Mouse (Mus musculus): ENCODE data around the gene Fam124a. TPM values are rescaled to one million over a fixed set of nuclear protein-coding genes. Genes with fewer than 3 reads are reported as not detected.

Fam124a gene
- polyA plus RNA-seq, 1 experiment from 2014 or later, result 1.5 TPM

- ATAC-seq (replicated peaks; ENCODE audit: insufficient number of reproducible peaks, low FRiP score, low TSS enrichment, low read depth), result no peak
- DNase-seq (ENCODE audit: low spot score), result no peak
- H3K36me3 ChIP-seq (replicated peaks; ENCODE audit: control insufficient read depth, insufficient read depth, low read depth, low read length), result no peaks in the 10 kb centered on the region
- H3K4me3 ChIP-seq (ENCODE audit: low read depth, low read length), result no peak overlapping the region
- no peaks in the 10 kb centered on the region for H3K27me3 ChIP-seq (ENCODE audit: control insufficient read depth, insufficient read depth, low read length)
- WGBS, result 78% methylated on average over 3 of the region's 3 CpGs
- H3K9me3 ChIP-seq (replicated peaks; ENCODE audit: control insufficient read depth, low read length), result no peaks in the 10 kb centered on the region
- no peak overlapping the region for H3K4me2 ChIP-seq (ENCODE audit: low read depth, low read length)
- H3K4me1 ChIP-seq (ENCODE audit: control insufficient read depth, insufficient read depth, low read length), result peaks cover 2% of the 10 kb centered on the region; the same call in 1 of the 2 replicates
- H3K27ac ChIP-seq (replicated peaks; ENCODE audit: low read depth, low read length), result no peak overlapping the region
- H3K9ac ChIP-seq (replicated peaks; ENCODE audit: low read length), result no peak overlapping the region
These were observed 25.4 kb downstream of the Fam124a start for GRCm38 (mm10) chr14:62580945-62581344.

GRCm38 (mm10) chr14:62581768-62582167 lies 26.2 kb downstream of the Fam124a start:
- no peak overlapping the region for H3K4me2 ChIP-seq (ENCODE audit: low read depth, low read length)
- no peaks in the 10 kb centered on the region for H3K9me3 ChIP-seq (replicated peaks; ENCODE audit: control insufficient read depth, low read length)
- 43% methylated on average over 9 of the region's 9 CpGs for WGBS
- H3K27ac ChIP-seq (replicated peaks; ENCODE audit: low read depth, low read length), result no peak overlapping the region
- peaks cover 2% of the 10 kb centered on the region; the same call in 1 of the 2 replicates for H3K4me1 ChIP-seq (ENCODE audit: control insufficient read depth, insufficient read depth, low read length)
- H3K27me3 ChIP-seq (ENCODE audit: control insufficient read depth, insufficient read depth, low read length), result no peaks in the 10 kb centered on the region
- DNase-seq (ENCODE audit: low spot score) (peak; percentile 30), ATAC-seq (replicated peaks; ENCODE audit: insufficient number of reproducible peaks, low FRiP score, low TSS enrichment, low read depth) (no peak)
- no peak overlapping the region for H3K9ac ChIP-seq (replicated peaks; ENCODE audit: low read length)
- no peaks in the 10 kb centered on the region for H3K36me3 ChIP-seq (replicated peaks; ENCODE audit: control insufficient read depth, insufficient read depth, low read depth, low read length)
- no peak overlapping the region for H3K4me3 ChIP-seq (ENCODE audit: low read depth, low read length)

- H3K4me3 ChIP-seq (ENCODE audit: low read depth, low read length), result no peak overlapping the region
- H3K36me3 ChIP-seq (replicated peaks; ENCODE audit: control insufficient read depth, insufficient read depth, low read depth, low read length), result no peaks in the 10 kb centered on the region
- peaks cover 2% of the 10 kb centered on the region; the same call in 1 of the 2 replicates for H3K4me1 ChIP-seq (ENCODE audit: control insufficient read depth, insufficient read depth, low read length)
- no peak overlapping the region for H3K9ac ChIP-seq (replicated peaks; ENCODE audit: low read length)
- ATAC-seq (replicated peaks; ENCODE audit: insufficient number of reproducible peaks, low FRiP score, low TSS enrichment, low read depth) (no peak), DNase-seq (ENCODE audit: low spot score) (no peak)
- no peaks in the 10 kb centered on the region for H3K9me3 ChIP-seq (replicated peaks; ENCODE audit: control insufficient read depth, low read length)
- no peaks in the 10 kb centered on the region; the same call in 1 of the 2 replicates for H3K27me3 ChIP-seq (ENCODE audit: control insufficient read depth, insufficient read depth, low read length)
- H3K27ac ChIP-seq (replicated peaks; ENCODE audit: low read depth, low read length), result no peak overlapping the region
- no peak overlapping the region for H3K4me2 ChIP-seq (ENCODE audit: low read depth, low read length)
These were observed 29.1 kb downstream of the Fam124a start for GRCm38 (mm10) chr14:62584637-62585036.

GRCm38 (mm10) chr14:62585338-62585737 lies 29.8 kb downstream of the Fam124a start:
- WGBS, result 25% methylated on average over 3 of the region's 3 CpGs
- H3K4me1 ChIP-seq (ENCODE audit: control insufficient read depth, insufficient read depth, low read length), result peaks cover 2% of the 10 kb centered on the region; the same call in 1 of the 2 replicates
- no peaks in the 10 kb centered on the region for H3K9me3 ChIP-seq (replicated peaks; ENCODE audit: control insufficient read depth, low read length)
- H3K4me3 ChIP-seq (ENCODE audit: low read depth, low read length), result no peak overlapping the region
- H3K27me3 ChIP-seq (ENCODE audit: control insufficient read depth, insufficient read depth, low read length), result no peaks in the 10 kb centered on the region; the same call in 1 of the 2 replicates
- no peak overlapping the region for H3K9ac ChIP-seq (replicated peaks; ENCODE audit: low read length)
- no peak overlapping the region for H3K27ac ChIP-seq (replicated peaks; ENCODE audit: low read depth, low read length)
- DNase-seq (ENCODE audit: low spot score) (peak; percentile 33), ATAC-seq (replicated peaks; ENCODE audit: insufficient number of reproducible peaks, low FRiP score, low TSS enrichment, low read depth) (no peak)
- no peaks in the 10 kb centered on the region for H3K36me3 ChIP-seq (replicated peaks; ENCODE audit: control insufficient read depth, insufficient read depth, low read depth, low read length)
- no peak overlapping the region for H3K4me2 ChIP-seq (ENCODE audit: low read depth, low read length)

- WGBS, result 65% methylated on average over 6 of the region's 6 CpGs
- Histone ChIP-seq H3K27ac (replicated peaks; ENCODE audit: low read depth, low read length) (no peak overlapping the region), H3K4me1 (ENCODE audit: control insufficient read depth, insufficient read depth, low read length) (no peaks in the 10 kb centered on the region)
These were observed 44.6 kb downstream of the Fam124a start for GRCm38 (mm10) chr14:62600109-62600522.

GRCm38 (mm10) chr14:62602271-62602670 lies 46.7 kb downstream of the Fam124a start:
- Histone ChIP-seq H3K9ac (replicated peaks; ENCODE audit: low read length) (no peak overlapping the region), H3K9me3 (replicated peaks; ENCODE audit: control insufficient read depth, low read length) (no peaks in the 10 kb centered on the region), H3K27me3 (ENCODE audit: control insufficient read depth, insufficient read depth, low read length) (no peaks in the 10 kb centered on the region), H3K4me2 (ENCODE audit: low read depth, low read length) (no peak overlapping the region), H3K27ac (replicated peaks; ENCODE audit: low read depth, low read length) (no peak overlapping the region), H3K4me1 (ENCODE audit: control insufficient read depth, insufficient read depth, low read length) (no peaks in the 10 kb centered on the region), H3K4me3 (ENCODE audit: low read depth, low read length) (no peak overlapping the region), H3K36me3 (replicated peaks; ENCODE audit: control insufficient read depth, insufficient read depth, low read depth, low read length) (no peaks in the 10 kb centered on the region)
- ATAC-seq (replicated peaks; ENCODE audit: insufficient number of reproducible peaks, low FRiP score, low TSS enrichment, low read depth) (no peak), DNase-seq (ENCODE audit: low spot score) (no peak)
- 88% methylated on average over 1 of the region's 1 CpGs for WGBS

More at GRCm38 (mm10) chr14:62600109-62600522, 44.6 kb downstream of the Fam124a start:
- Histone ChIP-seq H3K9ac (replicated peaks; ENCODE audit: low read length) (no peak overlapping the region), H3K9me3 (replicated peaks; ENCODE audit: control insufficient read depth, low read length) (no peaks in the 10 kb centered on the region), H3K27me3 (ENCODE audit: control insufficient read depth, insufficient read depth, low read length) (no peaks in the 10 kb centered on the region), H3K4me2 (ENCODE audit: low read depth, low read length) (no peak overlapping the region), H3K4me3 (ENCODE audit: low read depth, low read length) (no peak overlapping the region), H3K36me3 (replicated peaks; ENCODE audit: control insufficient read depth, insufficient read depth, low read depth, low read length) (no peaks in the 10 kb centered on the region)
- ATAC-seq (replicated peaks; ENCODE audit: insufficient number of reproducible peaks, low FRiP score, low TSS enrichment, low read depth), result no peak
- no peak for DNase-seq (ENCODE audit: low spot score)

- DNase-seq (ENCODE audit: low spot score) (no peak), ATAC-seq (replicated peaks; ENCODE audit: insufficient number of reproducible peaks, low FRiP score, low TSS enrichment, low read depth) (no peak)
- Histone ChIP-seq H3K9ac (replicated peaks; ENCODE audit: low read length) (no peak overlapping the region), H3K4me3 (ENCODE audit: low read depth, low read length) (no peak overlapping the region), H3K27me3 (ENCODE audit: control insufficient read depth, insufficient read depth, low read length) (no peaks in the 10 kb centered on the region), H3K36me3 (replicated peaks; ENCODE audit: control insufficient read depth, insufficient read depth, low read depth, low read length) (no peaks in the 10 kb centered on the region), H3K27ac (replicated peaks; ENCODE audit: low read depth, low read length) (no peak overlapping the region), H3K4me1 (ENCODE audit: control insufficient read depth, insufficient read depth, low read length) (no peaks in the 10 kb centered on the region), H3K9me3 (replicated peaks; ENCODE audit: control insufficient read depth, low read length) (no peaks in the 10 kb centered on the region), H3K4me2 (ENCODE audit: low read depth, low read length) (no peak overlapping the region)
- 86% methylated on average over 1 of the region's 1 CpGs for WGBS
These were observed 47.3 kb downstream of the Fam124a start for GRCm38 (mm10) chr14:62602869-62603268.

- Histone ChIP-seq H3K9ac (replicated peaks; ENCODE audit: low read length) (no peak overlapping the region), H3K4me3 (ENCODE audit: low read depth, low read length) (no peak overlapping the region), H3K9me3 (replicated peaks; ENCODE audit: control insufficient read depth, low read length) (no peaks in the 10 kb centered on the region), H3K4me2 (ENCODE audit: low read depth, low read length) (no peak overlapping the region), H3K36me3 (replicated peaks; ENCODE audit: control insufficient read depth, insufficient read depth, low read depth, low read length) (no peaks in the 10 kb centered on the region), H3K27ac (replicated peaks; ENCODE audit: low read depth, low read length) (no peak overlapping the region), H3K27me3 (ENCODE audit: control insufficient read depth, insufficient read depth, low read length) (no peaks in the 10 kb centered on the region), H3K4me1 (ENCODE audit: control insufficient read depth, insufficient read depth, low read length) (no peaks in the 10 kb centered on the region)
- ATAC-seq (replicated peaks; ENCODE audit: insufficient number of reproducible peaks, low FRiP score, low TSS enrichment, low read depth) (no peak), DNase-seq (ENCODE audit: low spot score) (no peak)
- WGBS, result 78% methylated on average over 8 of the region's 8 CpGs
These were observed 52.3 kb downstream of the Fam124a start for GRCm38 (mm10) chr14:62607791-62608196.

Measured in embryonic facial prominence, embryonic 11.5 days (tissue).